10 mouse cellular contexts compared by ENCODE assay signal in genomic region chr16:24624335-24624734, GRCm38 (mm10).
DNase-seq lines count a peak whose midpoint lies in the region; ATAC-seq and TF ChIP-seq lines count a peak whose summit lies in the region.
"Had no signal": no experiment of that assay in that cellular context is flagged by ENCODE, and none has a peak within 500 bp of the region (broad histone marks: within the 10 kb centered on the region; RNA-seq: fewer than 3 reads in every experiment).

No protein-coding gene starts in this region.

- H3K9ac ChIP-seq in heart, adult 2 months (ENCODE audit: low read depth, low read length) = no peak overlapping the region
- H3K9ac ChIP-seq: limb, embryonic 12.5 days had no signal

- no peak for TF ChIP-seq EP300 in heart, adult 2 months (IDR thresholded peaks at IDR 0.05; ENCODE audit: insufficient read depth, low read depth, low read length)

- DNase-seq in heart, adult 11 months = peak; percentile 94
- no peak for DNase-seq in heart, adult 2 months
- peak; percentile 67 for DNase-seq in A20 (ENCODE audit: low read depth, low spot score)
- DNase-seq in brain, embryonic 14.5 days (ENCODE audit: low read depth) = peak; percentile 73
- DNase-seq in urinary bladder, postnatal 4 days (ENCODE audit: low spot score in 2 of 2) = no peak
- DNase-seq in kidney, postnatal 14 days = no peak
- DNase-seq in adrenal gland, postnatal 10 days = no peak

- peaks cover 12% of the 10 kb centered on the region for H3K36me3 ChIP-seq in heart, adult 2 months (ENCODE audit: control insufficient read depth, insufficient read depth, low read length)
- H3K36me3 ChIP-seq: limb, embryonic 12.5 days had no signal

- intact Hi-C loops in heart, adult 2 months (cut with DNase I) = no loop called here

- no peak overlapping the region for H3K27ac ChIP-seq in heart, adult 2 months
- H3K27ac ChIP-seq: limb, embryonic 12.5 days had no signal

- no peaks in the 10 kb centered on the region for H3K27me3 ChIP-seq in heart, adult 2 months (ENCODE audit: control insufficient read depth, insufficient read depth, low read length)
- H3K27me3 ChIP-seq: limb, embryonic 12.5 days; megakaryocyte, embryonic 14.5 days had no signal

- TF ChIP-seq CTCF in heart, adult 2 months (IDR thresholded peaks at IDR 0.05) = no peak
- no peak for TF ChIP-seq CTCF in brain, embryonic 14.5 days (IDR thresholded peaks at IDR 0.05; ENCODE audit: borderline replicate concordance, extremely low read depth, insufficient read depth, insufficient read length)

- TF ChIP-seq POLR2A in heart, adult 2 months (IDR thresholded peaks at IDR 0.05; ENCODE audit: insufficient read depth, low read depth, low read length) = no peak
- TF ChIP-seq POLR2A in brain, embryonic 14.5 days (IDR thresholded peaks at IDR 0.05; ENCODE audit: borderline replicate concordance, extremely low read depth, insufficient read depth, insufficient read length, poor library complexity, severe bottlenecking) = no peak

- no peak overlapping the region for H3K4me3 ChIP-seq in heart, adult 2 months
- H3K4me3 ChIP-seq: limb, embryonic 12.5 days had no signal

- H3K79me2 ChIP-seq in heart, adult 2 months (replicated peaks; ENCODE audit: control insufficient read depth, insufficient read depth, low read length) = no peaks in the 10 kb centered on the region

- peak; percentile 66 for ATAC-seq in inflammation-experienced regulatory T-cells, adult 6 months

- H3K4me1 ChIP-seq in heart, adult 2 months (ENCODE audit: control insufficient read depth, insufficient read depth, low read length) = peaks cover 8% of the 10 kb centered on the region

- 70% methylated on average over 5 of the region's 5 CpGs for WGBS in heart, adult 2 months

Comparison
In these comparisons a context has a peak if more than half of its experiments do, and no peak if none do; other contexts are left out.
1. DNase-seq: peak in heart, adult 11 months (single experiment), A20 (single experiment) and brain, embryonic 14.5 days (single experiment); none in heart, adult 2 months (0 of 2), urinary bladder, postnatal 4 days (0 of 2), kidney, postnatal 14 days (single experiment) and adrenal gland, postnatal 10 days (single experiment).